Mouse (Mus musculus) ES-CJ7 (cell line): ENCODE results near the gene Tmem178b.

Experiments used
- DNase-seq: peaks from one replicate; pipeline ENCODE4 v3.0.0; 2011; ENCODE audit warnings: low read depth, low spot score

Gene Tmem178b

GRCm38 (mm10) chr6:40078353-40078752, 205.3 kb downstream of the Tmem178b start:
- DNase-seq = no peak

- no peak for DNase-seq
These were observed 210.7 kb downstream of the Tmem178b start for GRCm38 (mm10) chr6:40083726-40084125.

- DNase-seq = no peak
These were observed 218.2 kb downstream of the Tmem178b start for GRCm38 (mm10) chr6:40091250-40091651.

GRCm38 (mm10) chr6:40098498-40098897, 225.4 kb downstream of the Tmem178b start:
- DNase-seq = no peak

- no peak for DNase-seq
These were observed 228.7 kb downstream of the Tmem178b start for GRCm38 (mm10) chr6:40101785-40102184.

GRCm38 (mm10) chr6:40102863-40103262, 229.8 kb downstream of the Tmem178b start:
- DNase-seq = no peak

GRCm38 (mm10) chr6:40110029-40110428, 237.0 kb downstream of the Tmem178b start:
- no peak for DNase-seq

GRCm38 (mm10) chr6:40110729-40111128, 237.7 kb downstream of the Tmem178b start:
- DNase-seq = no peak

- DNase-seq = no peak
These were observed 239.4 kb downstream of the Tmem178b start for GRCm38 (mm10) chr6:40112488-40112887.

- no peak for DNase-seq
These were observed 243.2 kb downstream of the Tmem178b start for GRCm38 (mm10) chr6:40116225-40116624.

GRCm38 (mm10) chr6:40120176-40120575, 247.1 kb downstream of the Tmem178b start:
- no peak for DNase-seq

GRCm38 (mm10) chr6:40121494-40121893, 248.4 kb downstream of the Tmem178b start:
- DNase-seq = no peak

- DNase-seq = no peak
These were observed 250.1 kb downstream of the Tmem178b start for GRCm38 (mm10) chr6:40123070-40123690.

GRCm38 (mm10) chr6:40123960-40124359, 250.9 kb downstream of the Tmem178b start:
- no peak for DNase-seq

- DNase-seq = no peak
These were observed 255.6 kb downstream of the Tmem178b start for GRCm38 (mm10) chr6:40128716-40129115.

GRCm38 (mm10) chr6:40131936-40132335, 258.9 kb downstream of the Tmem178b start:
- DNase-seq = no peak

GRCm38 (mm10) chr6:40133436-40133835, 260.4 kb downstream of the Tmem178b start:
- no peak for DNase-seq

GRCm38 (mm10) chr6:40135716-40136115, 262.6 kb downstream of the Tmem178b start:
- no peak for DNase-seq

- DNase-seq = no peak
These were observed 264.3 kb downstream of the Tmem178b start for GRCm38 (mm10) chr6:40137346-40137745.

GRCm38 (mm10) chr6:40137831-40138520, 264.9 kb downstream of the Tmem178b start:
- no peak for DNase-seq

GRCm38 (mm10) chr6:40142582-40142981, 269.5 kb downstream of the Tmem178b start:
- no peak for DNase-seq

- DNase-seq = no peak
These were observed 271.3 kb downstream of the Tmem178b start for GRCm38 (mm10) chr6:40144371-40144770.

GRCm38 (mm10) chr6:40145601-40146000, 272.5 kb downstream of the Tmem178b start:
- no peak for DNase-seq
